Mouse (Mus musculus): ENCODE measurements around the gene Dynlt1a. TPM values are rescaled to one million over a fixed set of nuclear protein-coding genes. Genes with fewer than 3 reads are reported as not detected.
"Not testable (repeated sequence)": the region's sequence is repeated elsewhere in the genome, so short reads cannot be mapped to it uniquely, and the experiment has no call there.

Gene Dynlt1a
- total RNA-seq (2014; fragmentation: Nextera tagmentation) = 9.8 and 10.0 TPM in 2 replicates
- total RNA-seq (2017) = 8.9 and 17.5 TPM in 2 replicates

DNA sequence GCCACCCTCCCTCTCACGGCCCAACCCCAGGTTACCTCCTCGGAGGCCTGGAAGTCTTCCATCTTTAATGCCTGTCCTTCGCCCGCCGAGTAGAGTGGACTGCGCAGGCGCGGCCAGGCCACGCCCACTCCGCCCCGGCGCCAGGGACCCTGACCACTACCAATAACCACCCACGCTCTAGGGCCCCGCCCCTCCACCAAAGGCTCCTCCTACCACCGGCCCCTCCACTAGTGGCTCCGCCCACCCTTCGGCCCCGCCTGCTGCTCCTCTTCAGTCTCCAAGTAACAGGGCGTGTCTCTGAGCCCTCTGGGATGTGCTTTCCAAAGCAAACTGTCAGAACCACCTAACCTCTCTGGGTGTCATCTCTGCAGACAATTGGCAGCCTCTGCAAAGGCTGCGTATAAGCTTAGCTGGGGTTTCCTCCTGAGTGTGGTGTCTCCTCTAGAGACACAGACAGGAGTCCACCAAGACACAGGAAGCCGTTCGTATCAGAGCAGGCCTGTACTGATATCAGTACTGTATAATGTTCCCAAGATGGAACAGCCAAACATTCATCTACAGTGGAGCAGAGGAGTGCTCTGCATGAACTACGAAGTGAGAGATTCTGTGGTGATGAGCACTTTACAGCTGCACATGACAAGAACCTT, at the start of gene Dynlt1a:
Dynlt1a (minus strand) TSS at position 162 of the 647 bp plus-strand sequence.
- ATAC-seq (replicated peaks; ENCODE audit: low FRiP score, low TSS enrichment, poor library complexity, severe bottlenecking) = peak; percentile 97

DNA sequence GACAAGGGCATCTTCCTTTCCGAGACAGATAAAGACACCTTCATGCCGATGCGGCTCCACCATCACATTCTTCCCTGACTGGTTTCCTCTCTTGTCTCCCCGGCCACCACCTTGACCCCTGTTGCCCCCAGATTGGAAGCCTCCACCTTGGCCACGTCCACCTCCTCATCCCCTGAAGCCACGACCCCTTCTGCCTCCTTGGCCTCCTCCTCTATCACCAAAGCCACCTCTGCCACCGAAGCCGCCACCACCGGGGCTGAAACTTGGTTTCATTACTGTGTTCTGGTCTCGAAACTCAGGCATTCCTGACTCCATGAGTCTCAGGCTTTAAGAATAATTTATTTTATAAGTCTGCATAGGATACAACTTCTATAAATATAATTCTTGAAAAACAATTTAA, 38.0 kb upstream of the Dynlt1a start:
- ATAC-seq (replicated peaks; ENCODE audit: low FRiP score, low TSS enrichment, poor library complexity, severe bottlenecking) = not testable (repeated sequence)

- not testable (repeated sequence) for ATAC-seq (replicated peaks; ENCODE audit: low FRiP score, low TSS enrichment, poor library complexity, severe bottlenecking)
These were observed 25.4 kb upstream of the Dynlt1a start for GRCm38 (mm10) chr17:6342606-6343294.

DNA sequence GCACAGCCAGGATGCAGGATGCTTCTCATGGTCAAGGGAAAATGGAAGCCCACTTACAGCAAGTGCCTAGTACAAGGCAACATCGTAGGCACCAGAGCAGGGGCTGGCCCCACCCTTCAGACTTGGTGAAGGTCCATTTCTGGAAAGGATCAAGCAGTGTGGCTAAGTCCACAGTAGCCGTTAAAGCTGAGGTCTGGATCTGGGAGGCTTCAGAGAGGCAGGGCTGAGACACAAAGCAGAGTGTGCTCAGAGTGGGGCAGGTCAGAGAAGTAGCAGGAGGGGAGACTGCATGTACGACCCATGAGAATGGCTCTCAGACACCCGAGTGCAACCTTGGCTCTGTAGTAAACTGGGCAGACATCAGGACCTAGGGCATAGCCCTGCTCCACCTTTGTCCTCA, 11.7 kb upstream of the Dynlt1a start:
- not testable (repeated sequence) for ATAC-seq (replicated peaks; ENCODE audit: low FRiP score, low TSS enrichment, poor library complexity, severe bottlenecking)

GRCm38 (mm10) chr17:6327554-6327953, 10.3 kb upstream of the Dynlt1a start:
- ATAC-seq (replicated peaks; ENCODE audit: low FRiP score, low TSS enrichment, poor library complexity, severe bottlenecking) = not testable (repeated sequence)

GRCm38 (mm10) chr17:6325543-6325942, 8.2 kb upstream of the Dynlt1a start:
- ATAC-seq (replicated peaks; ENCODE audit: low FRiP score, low TSS enrichment, poor library complexity, severe bottlenecking) = not testable (repeated sequence)

DNA sequence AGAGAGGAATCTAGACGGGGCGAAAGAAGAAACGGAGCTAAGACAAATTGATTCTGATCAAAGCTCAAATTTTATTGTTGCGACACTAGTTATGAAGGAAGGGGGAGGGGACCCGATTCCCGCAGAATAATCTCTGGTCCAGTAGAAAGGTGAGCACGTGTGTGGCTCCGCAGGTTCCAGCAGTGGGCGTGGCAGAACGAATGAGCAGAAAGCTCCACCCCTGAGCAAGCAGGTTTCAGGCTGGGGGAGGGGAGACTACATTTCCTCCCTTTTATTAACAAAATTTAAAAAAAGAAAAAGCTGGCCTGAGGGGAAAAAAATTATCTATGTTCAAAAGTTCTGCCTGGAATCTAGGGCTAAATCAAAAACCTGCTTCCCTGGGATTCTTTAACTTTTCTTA, 7.7 kb upstream of the Dynlt1a start:
- not testable (repeated sequence) for ATAC-seq (replicated peaks; ENCODE audit: low FRiP score, low TSS enrichment, poor library complexity, severe bottlenecking)

GRCm38 (mm10) chr17:6321778-6322101, 4.4 kb upstream of the Dynlt1a start:
- not testable (repeated sequence) for ATAC-seq (replicated peaks; ENCODE audit: low FRiP score, low TSS enrichment, poor library complexity, severe bottlenecking)

DNA sequence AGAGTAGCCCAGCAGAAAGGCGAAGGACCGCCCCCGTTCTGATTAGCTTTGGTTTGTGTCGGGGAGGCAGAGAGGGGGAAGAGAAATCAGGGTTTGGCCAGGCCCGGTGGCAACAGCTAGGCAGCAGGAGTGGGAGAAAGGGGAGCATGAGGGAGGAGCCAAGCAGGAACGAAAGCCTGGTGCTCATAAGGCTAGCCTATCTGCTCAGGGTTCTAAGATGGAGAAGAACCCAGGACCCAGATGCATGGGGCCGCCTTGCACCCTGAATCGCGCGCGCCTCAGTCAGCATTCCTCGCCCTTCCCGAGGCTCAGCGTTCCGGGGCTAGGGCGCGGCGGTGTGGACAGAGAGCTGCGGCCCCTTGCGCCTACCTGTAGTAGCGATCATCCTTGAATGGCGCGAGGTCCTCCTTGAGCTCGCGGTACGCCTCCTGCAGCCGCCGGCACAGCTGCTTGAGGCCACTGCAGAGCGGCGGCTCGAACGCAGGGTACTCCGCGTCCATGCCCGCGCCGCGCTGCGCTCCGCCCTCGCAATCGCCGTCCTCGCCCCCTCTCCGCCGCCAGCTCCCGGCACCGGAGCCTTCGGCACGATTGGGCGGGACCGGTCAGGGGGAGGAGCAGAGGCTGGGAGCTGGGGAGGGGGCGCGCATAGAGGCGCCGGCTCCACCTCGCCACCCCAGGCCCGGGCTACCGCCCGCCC, 3.9 kb upstream of the Dynlt1a start:
- not testable (repeated sequence) for ATAC-seq (replicated peaks; ENCODE audit: low FRiP score, low TSS enrichment, poor library complexity, severe bottlenecking)

DNA sequence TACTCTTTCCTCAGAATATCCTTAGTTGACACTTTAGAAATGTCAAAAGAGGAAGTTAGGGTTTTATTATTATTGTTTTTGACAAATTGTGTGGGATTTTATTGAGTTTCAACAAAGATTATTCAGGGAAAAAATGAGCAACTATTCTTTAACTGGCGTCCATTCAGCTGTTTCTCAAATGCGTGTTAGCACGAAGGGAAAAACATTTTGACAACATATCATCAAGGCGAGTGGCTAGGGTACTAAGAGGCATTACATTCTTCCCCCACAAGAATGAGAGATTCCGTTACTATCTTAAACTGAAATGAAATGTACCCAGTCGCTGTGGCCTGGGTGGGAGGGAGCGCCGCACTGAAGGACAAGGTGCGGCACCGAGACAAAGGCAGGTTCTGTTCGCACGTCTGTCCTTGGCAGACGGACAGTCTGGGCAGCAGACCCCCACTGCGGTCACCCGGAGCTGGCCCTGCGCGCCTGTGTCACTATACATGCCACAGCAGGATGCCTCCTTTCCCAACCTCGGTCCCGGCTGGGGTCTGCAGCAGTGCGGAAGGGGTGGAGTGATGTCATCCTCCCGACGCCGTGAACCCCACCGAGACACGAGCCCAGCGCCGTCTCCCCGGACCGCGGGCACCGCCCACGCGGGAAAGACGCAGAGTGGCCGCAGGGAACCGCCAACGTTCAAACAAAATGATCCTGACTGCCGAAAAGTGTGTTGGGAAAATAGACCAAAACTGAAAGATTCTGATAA, 747 bp downstream of the Dynlt1a start:
- ATAC-seq (replicated peaks; ENCODE audit: low FRiP score, low TSS enrichment, poor library complexity, severe bottlenecking) = peak; percentile 57

- ATAC-seq (replicated peaks; ENCODE audit: low FRiP score, low TSS enrichment, poor library complexity, severe bottlenecking) = not testable (repeated sequence)
These were observed 1.6 kb downstream of the Dynlt1a start for GRCm38 (mm10) chr17:6315706-6316105.

DNA sequence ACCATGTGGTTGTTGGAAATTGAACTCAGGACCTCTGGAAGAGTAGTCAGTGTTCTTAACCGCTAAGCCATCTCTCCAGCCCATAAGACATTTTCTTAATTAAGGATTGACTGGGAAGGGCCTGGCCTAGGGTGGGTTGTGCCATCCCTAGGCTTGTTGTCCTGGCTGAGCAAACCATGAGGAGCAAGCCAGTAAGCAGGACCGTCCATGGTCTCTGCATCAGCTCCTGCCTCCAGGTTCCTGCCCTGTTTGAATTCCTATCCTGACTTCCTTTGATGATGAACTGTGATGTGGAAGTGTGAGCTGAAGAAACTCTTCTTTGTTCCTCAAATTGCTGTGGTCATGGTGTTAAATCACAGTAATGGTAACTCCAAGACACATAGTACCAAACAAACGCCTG, 2.8 kb downstream of the Dynlt1a start:
- ATAC-seq (replicated peaks; ENCODE audit: low FRiP score, low TSS enrichment, poor library complexity, severe bottlenecking) = not testable (repeated sequence)

GRCm38 (mm10) chr17:6312755-6313154, 4.5 kb downstream of the Dynlt1a start:
- not testable (repeated sequence) for ATAC-seq (replicated peaks; ENCODE audit: low FRiP score, low TSS enrichment, poor library complexity, severe bottlenecking)

DNA sequence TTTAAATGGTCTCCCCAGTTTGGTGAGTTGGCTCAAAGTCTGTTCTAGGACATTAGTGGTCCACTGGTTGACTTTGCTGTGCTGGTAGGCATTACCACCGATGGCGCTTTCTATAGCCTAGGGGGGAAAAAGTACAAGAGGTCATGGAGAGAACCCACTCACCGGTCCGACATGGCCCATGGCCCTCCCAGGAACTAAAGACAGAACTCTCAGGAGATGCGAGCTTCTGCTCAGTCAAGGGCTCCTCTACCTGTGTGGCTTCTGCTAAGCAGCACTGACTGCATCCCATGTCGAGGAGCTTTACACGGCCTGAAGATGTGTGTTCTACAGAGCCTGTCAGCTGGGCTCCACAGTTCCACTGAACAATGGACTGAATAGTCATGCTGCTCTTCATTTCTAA, 5.6 kb downstream of the Dynlt1a start:
- not testable (repeated sequence) for ATAC-seq (replicated peaks; ENCODE audit: low FRiP score, low TSS enrichment, poor library complexity, severe bottlenecking)

- not testable (repeated sequence) for ATAC-seq (replicated peaks; ENCODE audit: low FRiP score, low TSS enrichment, poor library complexity, severe bottlenecking)
These were observed 10.8 kb downstream of the Dynlt1a start for GRCm38 (mm10) chr17:6306503-6306902.

GRCm38 (mm10) chr17:6305656-6306270, 11.5 kb downstream of the Dynlt1a start:
- ATAC-seq (replicated peaks; ENCODE audit: low FRiP score, low TSS enrichment, poor library complexity, severe bottlenecking) = not testable (repeated sequence)

DNA sequence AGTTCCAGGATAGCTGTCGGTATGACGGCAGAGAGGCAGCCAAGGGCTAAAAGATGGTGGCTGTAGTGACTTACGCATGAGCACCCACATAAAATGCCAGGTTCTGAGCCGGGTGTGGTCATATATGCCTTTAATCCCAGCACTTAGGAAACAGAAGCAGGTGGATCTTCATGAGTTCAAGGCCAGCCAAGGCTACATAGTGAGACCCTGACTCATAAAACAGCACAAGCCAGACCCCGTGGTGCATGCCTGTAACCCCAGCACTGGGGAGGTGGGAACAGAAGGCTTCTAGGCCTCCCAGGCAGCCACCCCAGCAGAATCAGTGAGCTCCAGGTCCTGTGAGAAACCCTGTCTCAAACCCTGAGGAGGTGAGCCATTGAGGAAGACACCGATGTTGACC, 12.4 kb downstream of the Dynlt1a start:
- not testable (repeated sequence) for ATAC-seq (replicated peaks; ENCODE audit: low FRiP score, low TSS enrichment, poor library complexity, severe bottlenecking)

- not testable (repeated sequence) for ATAC-seq (replicated peaks; ENCODE audit: low FRiP score, low TSS enrichment, poor library complexity, severe bottlenecking)
These were observed 17.0 kb downstream of the Dynlt1a start for GRCm38 (mm10) chr17:6300190-6300863.
